Mouse (Mus musculus): ENCODE results near the gene Fgd5. TPM values are rescaled to one million over a fixed set of nuclear protein-coding genes. Genes with fewer than 3 reads are reported as not detected.

Gene Fgd5
- total RNA-seq, 2 experiments from 2014 or later, result 0.61 TPM; not detected in 1

Other genes starting within 250 kb of the Fgd5 start
- gene Grip2, start 151.6 kb upstream of the Fgd5 start, total RNA-seq (2015; ENCODE audit: low replicate concordance), result not detected in 2 replicates
- not detected in 2 replicates for gene Grip2, start 151.6 kb upstream of the Fgd5 start, total RNA-seq (2017; ENCODE audit: low replicate concordance)
- 24.7 and 41.4 TPM in 2 replicates for gene Ccdc174, start 100.8 kb upstream of the Fgd5 start, total RNA-seq (2015; ENCODE audit: low replicate concordance)
- gene Ccdc174, start 100.8 kb upstream of the Fgd5 start, total RNA-seq (2017; ENCODE audit: low replicate concordance), result 41.1 and 62.2 TPM in 2 replicates
- 2.5 TPM in 1 of 2 replicates, not detected in the other for gene 4930590J08Rik, start 76.1 kb upstream of the Fgd5 start, total RNA-seq (2015; ENCODE audit: low replicate concordance)
- gene 4930590J08Rik, start 76.1 kb upstream of the Fgd5 start, total RNA-seq (2017; ENCODE audit: low replicate concordance), result not detected in 2 replicates
- gene Nr2c2, start 112.5 kb downstream of the Fgd5 start, total RNA-seq (2015; ENCODE audit: low replicate concordance), result 46.5 and 61.3 TPM in 2 replicates
- 63.6 and 72.8 TPM in 2 replicates for gene Nr2c2, start 112.5 kb downstream of the Fgd5 start, total RNA-seq (2017; ENCODE audit: low replicate concordance)
- 4.2 and 20.2 TPM in 2 replicates for gene Mrps25, start 205.2 kb downstream of the Fgd5 start, total RNA-seq (2015; ENCODE audit: low replicate concordance)
- gene Mrps25, start 205.2 kb downstream of the Fgd5 start, total RNA-seq (2017; ENCODE audit: low replicate concordance), result 6.9 and 17.2 TPM in 2 replicates
- 4.0 and 5.0 TPM in 2 replicates for gene Rbsn, start 236.0 kb downstream of the Fgd5 start, total RNA-seq (2015; ENCODE audit: low replicate concordance)
- gene Rbsn, start 236.0 kb downstream of the Fgd5 start, total RNA-seq (2017; ENCODE audit: low replicate concordance), result 9.4 TPM in 2 replicates

Data from erythroid progenitor cell, adult 5-6 weeks (primary cell).